Mouse (Mus musculus) left cerebral cortex, postnatal 25 days (tissue): ENCODE data around the gene Lgals1. TPM values are rescaled to one million over a fixed set of nuclear protein-coding genes. Genes with fewer than 3 reads are reported as not detected.

Experiments used
- DNase-seq, 2 experiments: peaks; one replicate each; pipeline ENCODE4 v3.0.0; 2022; ENCODE audit warnings: low spot score in 2 of 2, mixed read lengths in 1 of 2
- intact Hi-C: fragments of 180-260 bp; cut with DNase I; formaldehyde crosslinking; loops from one replicate; pipeline ENCODE4 v1.15.1; 2025
- microRNA-seq, 2 experiments: library from miRNA; unstranded; fragments of <30 nt; microRNA quantifications; one replicate each; pipeline ENCODE4 v1.2.0; 2022
- total RNA-seq, 2 experiments: library from RNA; stranded (reverse); gene quantifications; 2 replicates each; pipeline ENCODE4 v1.2.3; 2021

Lgals1 gene
- total RNA-seq, 2 experiments from 2014 or later = 19.6 to 21.3 TPM

DNA sequence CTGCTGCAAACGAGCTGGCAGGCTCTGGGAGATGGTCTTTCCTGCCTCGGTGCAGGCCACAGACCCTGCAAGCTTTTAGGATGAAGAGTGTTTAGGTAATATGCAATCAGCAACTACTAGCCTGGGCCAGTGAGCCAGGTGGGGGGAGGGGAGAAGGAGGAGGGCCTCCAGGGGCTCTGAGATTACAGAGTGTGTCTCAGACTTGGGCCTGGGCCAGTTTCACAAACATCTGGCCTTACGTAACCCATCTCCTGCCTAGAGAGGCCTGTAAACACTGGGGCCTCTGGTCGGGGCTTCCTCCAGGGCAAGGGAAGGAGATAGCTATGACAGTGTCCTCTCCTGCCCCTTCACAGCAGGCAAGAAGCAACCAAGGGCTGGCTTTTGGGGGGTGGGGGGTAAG is 52.4 kb downstream of the Lgals1 start:
- intact Hi-C loops = no loop called here
- peak in 1 of 2 experiments; percentile 13 for DNase-seq

Small RNAs within 50 kb of the gene (microRNA-seq; reads per million reads assigned to microRNA genes)
- gene Mir6955 = 0.99 to 1.3 reads per million in 2 experiments

Other genes with a start within 250 kb of the Lgals1 start
- gene Elfn2, start 208.0 kb upstream of the Lgals1 start, total RNA-seq = 100 to 1,000 TPM; 137 to 153 TPM
- gene Mfng, start 153.2 kb upstream of the Lgals1 start, total RNA-seq = 1 to 10 TPM; 6.0 to 6.1 TPM
- gene Card10, start 123.7 kb upstream of the Lgals1 start, total RNA-seq = 1 to 10 TPM; 3.9 to 4.2 TPM
- 10 to 100 TPM; 11.9 to 13.2 TPM for gene Cdc42ep1, start 84.1 kb upstream of the Lgals1 start, total RNA-seq
- not detected for gene Lgals2, start 71.2 kb upstream of the Lgals1 start, total RNA-seq
- gene Gga1, start 49.5 kb upstream of the Lgals1 start, total RNA-seq = 10 to 100 TPM; 58.0 to 61.2 TPM
- gene Gm49510, start 27.1 kb upstream of the Lgals1 start, total RNA-seq = under 1 TPM; 0.48 to 0.73 TPM
- 10 to 100 TPM; 20.4 to 24.3 TPM for gene Sh3bp1, start 27.0 kb upstream of the Lgals1 start, total RNA-seq
- 100 to 1,000 TPM; 165 to 180 TPM for gene Pdxp, start 12.8 kb upstream of the Lgals1 start, total RNA-seq
- gene Nol12, start 8.2 kb downstream of the Lgals1 start, total RNA-seq = 10 to 100 TPM; 37.7 to 37.9 TPM
- gene Triobp, start 21.0 kb downstream of the Lgals1 start, total RNA-seq = 10 to 100 TPM; 16.4 to 16.8 TPM
- 10 to 100 TPM; 91.8 to 96.6 TPM for gene H1f0, start 101.7 kb downstream of the Lgals1 start, total RNA-seq
- gene Galr3, start 115.2 kb downstream of the Lgals1 start, total RNA-seq = under 1 TPM; 0.53 to 0.55 TPM
- gene Ankrd54, start 136.2 kb downstream of the Lgals1 start, total RNA-seq = 10 to 100 TPM; 19.1 to 21.1 TPM
- gene Eif3l, start 148.5 kb downstream of the Lgals1 start, total RNA-seq = 10 to 100 TPM; 66.3 to 69.3 TPM
- gene Micall1, start 182.2 kb downstream of the Lgals1 start, total RNA-seq = 10 to 100 TPM; 23.8 to 24.1 TPM
- gene Polr2f, start 214.3 kb downstream of the Lgals1 start, total RNA-seq = 100 to 1,000 TPM in 1 of 2 experiments, 10 to 100 TPM in 1; 98.4 to 106 TPM
- 10 to 100 TPM; 11.7 to 12.2 TPM for gene 1700088E04Rik, start 214.5 kb downstream of the Lgals1 start, total RNA-seq
- gene Sox10, start 238.5 kb downstream of the Lgals1 start, total RNA-seq = 10 to 100 TPM; 24.5 to 25.4 TPM